Mouse (Mus musculus) heart, embryonic 14.5 days (tissue): ENCODE data around the gene Atp8b2. TPM values are rescaled to one million over a fixed set of nuclear protein-coding genes. Genes with fewer than 3 reads are reported as not detected.

Experiments
- ATAC-seq: fragments of 200-750 bp; cut with Nextera tagmentation; 2 replicates; pipeline ENCODE4 v1.8.0; 2017; ENCODE audit warnings: low read depth, moderate TSS enrichment; ENCODE audit not compliant: insufficient number of reproducible peaks, insufficient read depth, low FRiP score
- H3K27ac ChIP-seq, 2 experiments: fragments of 200-500 bp in 1 of 2; fragments of 300-500 bp in 1 of 2; sonication (generic) in 1 of 2; replicated peaks in 1 of 2; 2 replicates each; pipeline ENCODE4 v1.5.1; 2012 to 2014; ENCODE audit warnings: low read depth in 2 of 2, low read length in 2 of 2, control low read depth in 1 of 2, mild to moderate bottlenecking in 1 of 2, mixed read lengths in 1 of 2; ENCODE audit not compliant: control insufficient read depth in 1 of 2, insufficient read depth in 1 of 2
- H3K27me3 ChIP-seq: fragments of 300-500 bp; sonication (generic); 2 replicates; pipeline ENCODE4 v1.6.1; 2014; ENCODE audit warnings: mild to moderate bottlenecking, low read length, control low read depth; ENCODE audit not compliant: control insufficient read depth, insufficient read depth
- H3K36me3 ChIP-seq: fragments of 300-500 bp; sonication (generic); 2 replicates; pipeline ENCODE4 v1.6.1; 2014; ENCODE audit warnings: mild to moderate bottlenecking, control low read depth, low read length, mixed read lengths; ENCODE audit not compliant: control insufficient read depth, insufficient read depth
- H3K4me1 ChIP-seq, 2 experiments: fragments of 200-500 bp in 1 of 2; fragments of 300-500 bp in 1 of 2; sonication (generic) in 1 of 2; 2 replicates each; pipeline ENCODE4 v1.6.1; 2012 to 2014; ENCODE audit warnings: low read length in 2 of 2, control low read depth in 1 of 2, mixed read lengths in 1 of 2; ENCODE audit not compliant: control insufficient read depth in 2 of 2, insufficient read depth in 2 of 2
- H3K4me2 ChIP-seq: fragments of 300-500 bp; sonication (generic); 2 replicates; pipeline ENCODE4 v1.6.1; 2014; ENCODE audit warnings: mild to moderate bottlenecking, low read length
- H3K4me3 ChIP-seq, 2 experiments: fragments of 200-500 bp in 1 of 2; fragments of 300-500 bp in 1 of 2; sonication (generic) in 1 of 2; 2 replicates each; pipeline ENCODE4 v1.5.1; 2012 to 2014; ENCODE audit warnings: low read length in 2 of 2, mild to moderate bottlenecking in 2 of 2, control low read depth in 1 of 2, low read depth in 1 of 2, moderate library complexity in 1 of 2; ENCODE audit not compliant: control insufficient read depth in 1 of 2, insufficient read depth in 1 of 2
- H3K9ac ChIP-seq: fragments of 300-500 bp; sonication (generic); 2 replicates; pipeline ENCODE4 v1.6.1; 2014; ENCODE audit warnings: mild to moderate bottlenecking, low read length
- H3K9me3 ChIP-seq: fragments of 300-500 bp; sonication (generic); 2 replicates; pipeline ENCODE4 v1.6.1; 2016; ENCODE audit warnings: low read length, control low read depth; ENCODE audit not compliant: control insufficient read depth
- WGBS: fragments of 180-500 bp; shearing (Covaris S2); extraction: QIAGEN DNeasy Blood & Tissue Kit; methylation state at CpG from one replicate; pipeline ENCODE4 v1.1.7; 2014; 5-methylcytosine and 5-hydroxymethylcytosine counted together
- polyA plus RNA-seq: library from polyadenylated mRNA; unstranded; fragments of >200 nt; fragmentation: Nextera tagmentation; extraction: Ambion mirVana; gene quantifications from 2 replicates; pipeline ENCODE4 v1.2.1, GENCODE M21; 2014

Atp8b2 gene
- polyA plus RNA-seq, 1 experiment from 2014 or later: 11.4 TPM

GRCm38 (mm10) chr3:89994807-89995515, 31.7 kb upstream of the Atp8b2 start:
- Histone ChIP-seq H3K27ac (no peak overlapping the region), H3K9ac (no peak overlapping the region), H3K4me1 (peaks cover 3 to 7% of the 10 kb centered on the region in 2 experiments; a peak in 1 of 4 replicates), H3K4me2 (no peak overlapping the region), H3K4me3 (no peak overlapping the region), H3K27me3 (no peaks in the 10 kb centered on the region), H3K9me3 (no peaks in the 10 kb centered on the region), H3K36me3 (peaks cover 32% of the 10 kb centered on the region)
- WGBS: 87% methylated on average over 5 of the region's 5 CpGs
- ATAC-seq: no peak

GRCm38 (mm10) chr3:89987822-89988221, 24.5 kb upstream of the Atp8b2 start:
- H3K9me3 ChIP-seq: no peaks in the 10 kb centered on the region
- H3K36me3 ChIP-seq: no peaks in the 10 kb centered on the region
- H3K9ac ChIP-seq: no peak overlapping the region
- ATAC-seq: no peak
- H3K4me3 ChIP-seq: no peak overlapping the region
- H3K4me2 ChIP-seq: no peak overlapping the region
- H3K27me3 ChIP-seq: no peaks in the 10 kb centered on the region
- WGBS: 85% methylated on average over 4 of the region's 4 CpGs
- no peaks in the 10 kb centered on the region for H3K4me1 ChIP-seq
- H3K27ac ChIP-seq: no peak overlapping the region

GRCm38 (mm10) chr3:89987211-89987610, 23.9 kb upstream of the Atp8b2 start:
- Histone ChIP-seq H3K27me3 (no peaks in the 10 kb centered on the region), H3K4me2 (no peak overlapping the region), H3K27ac (no peak overlapping the region), H3K4me3 (no peak overlapping the region), H3K9me3 (no peaks in the 10 kb centered on the region), H3K36me3 (no peaks in the 10 kb centered on the region), H3K9ac (no peak overlapping the region), H3K4me1 (no peaks in the 10 kb centered on the region)
- WGBS: 37% methylated on average over 3 of the region's 3 CpGs
- ATAC-seq: no peak

GRCm38 (mm10) chr3:89982426-89982825, 19.1 kb upstream of the Atp8b2 start:
- Histone ChIP-seq H3K9me3 (no peaks in the 10 kb centered on the region), H3K4me3 (no peak overlapping the region), H3K36me3 (no peaks in the 10 kb centered on the region), H3K4me2 (no peak overlapping the region), H3K4me1 (no peaks in the 10 kb centered on the region), H3K27ac (no peak overlapping the region), H3K27me3 (no peaks in the 10 kb centered on the region), H3K9ac (no peak overlapping the region)
- WGBS: 71% methylated on average over 5 of the region's 5 CpGs
- no peak for ATAC-seq

GRCm38 (mm10) chr3:89976859-89977258, 13.6 kb upstream of the Atp8b2 start:
- ATAC-seq: no peak
- Histone ChIP-seq H3K4me1 (no peaks in the 10 kb centered on the region), H3K4me3 (no peak overlapping the region), H3K27ac (no peak overlapping the region), H3K27me3 (no peaks in the 10 kb centered on the region), H3K9ac (no peak overlapping the region), H3K4me2 (no peak overlapping the region), H3K9me3 (no peaks in the 10 kb centered on the region), H3K36me3 (no peaks in the 10 kb centered on the region)

GRCm38 (mm10) chr3:89968509-89968908, 5.2 kb upstream of the Atp8b2 start:
- no peak overlapping the region for H3K9ac ChIP-seq
- H3K4me2 ChIP-seq: no peak overlapping the region
- no peak overlapping the region for H3K4me3 ChIP-seq
- no peaks in the 10 kb centered on the region for H3K9me3 ChIP-seq
- H3K36me3 ChIP-seq: 0 out of 2 replicates have a peak, but pooled peaks cover 3% of the 10 kb centered on the region
- WGBS: 43% methylated on average over 7 of the region's 7 CpGs
- no peak for ATAC-seq
- no peaks in the 10 kb centered on the region for H3K27me3 ChIP-seq
- peaks cover 3 to 8% of the 10 kb centered on the region in 2 experiments for H3K4me1 ChIP-seq
- H3K27ac ChIP-seq: no peak overlapping the region

GRCm38 (mm10) chr3:89966946-89967345, 3.6 kb upstream of the Atp8b2 start:
- no peak overlapping the region for H3K4me2 ChIP-seq
- no peak overlapping the region for H3K4me3 ChIP-seq
- H3K9ac ChIP-seq: no peak overlapping the region
- no peaks in the 10 kb centered on the region for H3K9me3 ChIP-seq
- H3K27ac ChIP-seq: no peak overlapping the region
- no peak for ATAC-seq
- H3K27me3 ChIP-seq: no peaks in the 10 kb centered on the region
- H3K36me3 ChIP-seq: 0 out of 2 replicates have a peak, but pooled peaks cover 3% of the 10 kb centered on the region
- H3K4me1 ChIP-seq: peaks cover 6 to 9% of the 10 kb centered on the region in 2 experiments
- WGBS: 71% methylated on average over 4 of the region's 4 CpGs

GRCm38 (mm10) chr3:89965972-89966371, 2.7 kb upstream of the Atp8b2 start:
- no peaks in the 10 kb centered on the region for H3K27me3 ChIP-seq
- ATAC-seq: no peak
- 87% methylated on average over 5 of the region's 5 CpGs for WGBS

More at GRCm38 (mm10) chr3:89965972-89966371, 2.7 kb upstream of the Atp8b2 start:
- H3K4me3 ChIP-seq: no peak overlapping the region
- H3K4me2 ChIP-seq: no peak overlapping the region
- no peak overlapping the region for H3K9ac ChIP-seq
- no peak overlapping the region for H3K27ac ChIP-seq
- H3K9me3 ChIP-seq: no peaks in the 10 kb centered on the region
- H3K4me1 ChIP-seq: peaks cover 15 to 19% of the 10 kb centered on the region in 2 experiments
- H3K36me3 ChIP-seq: 0 out of 2 replicates have a peak, but pooled peaks cover 3% of the 10 kb centered on the region
